Mouse (Mus musculus) CH12.LX (cell line): ENCODE results near the gene Plxna2. TPM values are rescaled to one million over a fixed set of nuclear protein-coding genes. Genes with fewer than 3 reads are reported as not detected.

ENCODE experiments used
- DNase-seq: peaks from one replicate; pipeline ENCODE4 v3.0.0-alpha.2; 2013; ENCODE audit errors: extremely low read depth
- H3K27ac ChIP-seq: 2 replicates; pipeline ENCODE4 v1.5.1; 2012; ENCODE audit warnings: low read depth, mild to moderate bottlenecking, control low read depth, moderate library complexity; ENCODE audit not compliant: insufficient read depth
- H3K27me3 ChIP-seq: replicated peaks from 2 replicates; pipeline ENCODE3; 2012; ENCODE audit warnings: inconsistent platforms
- H3K36me3 ChIP-seq, 2 experiments: replicated peaks in 1 of 2; 2 replicates each; pipeline versions ENCODE3 to v1.6.1; 2012; ENCODE audit warnings: inconsistent platforms in 1 of 2, low read length in 1 of 2, mild to moderate bottlenecking in 1 of 2, mixed read lengths in 1 of 2, moderate library complexity in 1 of 2; ENCODE audit not compliant: control insufficient read depth in 1 of 2, insufficient read depth in 1 of 2
- H3K4me1 ChIP-seq, 2 experiments: 2 replicates each; pipeline ENCODE4 v1.6.1; 2012; ENCODE audit warnings: inconsistent platforms in 1 of 2, moderate library complexity in 1 of 2; ENCODE audit not compliant: insufficient read depth in 2 of 2, control insufficient read depth in 1 of 2
- H3K4me2 ChIP-seq: 2 replicates; pipeline ENCODE4 v1.6.1; 2012; ENCODE audit warnings: low read depth, mild to moderate bottlenecking, control low read depth; ENCODE audit not compliant: poor library complexity, insufficient read depth, severe bottlenecking
- H3K4me3 ChIP-seq, 3 experiments: fragments of 150-350 bp in 1 of 3; sonication (generic) in 1 of 3; replicated peaks in 1 of 3; 2 replicates each; pipeline versions ENCODE3 to v1.5.1; 2011 to 2012; ENCODE audit warnings: low read depth in 2 of 3, low read length in 2 of 3, mild to moderate bottlenecking in 2 of 3, moderate library complexity in 2 of 3, control low read depth in 1 of 3, improper control_type of control experiment in 1 of 3, inconsistent platforms in 1 of 3, mixed read lengths in 1 of 3; ENCODE audit not compliant: poor library complexity in 1 of 3
- H3K79me2 ChIP-seq: replicated peaks from 2 replicates; pipeline ENCODE4 v1.6.1; 2012; ENCODE audit warnings: mild to moderate bottlenecking, moderate library complexity; ENCODE audit not compliant: control insufficient read depth, poor library complexity, insufficient read depth, severe bottlenecking; ENCODE audit errors: extremely low read depth
- H3K9ac ChIP-seq: 2 replicates; pipeline ENCODE4 v1.6.1; 2012; ENCODE audit warnings: low read depth, mild to moderate bottlenecking, control low read depth, moderate library complexity; ENCODE audit not compliant: insufficient read depth
- H3K9me3 ChIP-seq: replicated peaks from 2 replicates; pipeline ENCODE3; 2012; ENCODE audit warnings: low read length, inconsistent platforms, mixed read lengths
- CHD1 ChIP-seq: IDR thresholded peaks from 2 replicates; pipeline ENCODE4 v1.6.1; 2012; ENCODE audit warnings: low read depth, low read length, improper control_type of control experiment, inconsistent platforms
- CHD2 ChIP-seq: IDR thresholded peaks from 2 replicates; pipeline ENCODE4 v1.6.1; 2011; ENCODE audit warnings: low read length, improper control_type of control experiment
- E2F4 ChIP-seq: IDR thresholded peaks from 2 replicates; pipeline ENCODE4 v1.6.1; 2011; ENCODE audit warnings: low read depth, low read length, improper control_type of control experiment; ENCODE audit not compliant: insufficient replicate concordance
- HCFC1 ChIP-seq: IDR thresholded peaks from 2 replicates; pipeline ENCODE4 v1.6.1; 2012; ENCODE audit warnings: low read depth, mild to moderate bottlenecking, inconsistent platforms, low read length, improper control_type of control experiment
- JUN ChIP-seq: IDR thresholded peaks from 2 replicates; pipeline ENCODE4 v1.6.1; 2011; ENCODE audit warnings: low read depth, mild to moderate bottlenecking, low read length, improper control_type of control experiment, moderate library complexity; ENCODE audit not compliant: insufficient read depth
- KAT2A ChIP-seq: IDR thresholded peaks from 2 replicates; pipeline ENCODE4 v1.6.1; 2012; ENCODE audit warnings: low read length, improper control_type of control experiment, inconsistent platforms; ENCODE audit not compliant: insufficient replicate concordance
- MAZ ChIP-seq: IDR thresholded peaks from 2 replicates; pipeline ENCODE4 v1.6.1; 2012; ENCODE audit warnings: low read depth, mild to moderate bottlenecking, inconsistent platforms, low read length, improper control_type of control experiment, moderate library complexity
- MEF2A ChIP-seq: IDR thresholded peaks from 2 replicates; pipeline ENCODE4 v1.6.1; 2014; ENCODE audit warnings: low read depth, mild to moderate bottlenecking, inconsistent platforms, low read length, improper control_type of control experiment, borderline replicate concordance
- MYC ChIP-seq: IDR thresholded peaks from 2 replicates; pipeline ENCODE4 v1.6.1; 2011; ENCODE audit warnings: low read depth, mild to moderate bottlenecking, improper control_type of control experiment, low read length
- NELFE ChIP-seq: IDR thresholded peaks from 2 replicates; pipeline ENCODE4 v1.6.1; 2011; ENCODE audit warnings: low read depth, low read length, improper control_type of control experiment
- NRF1 ChIP-seq: IDR thresholded peaks from 2 replicates; pipeline ENCODE4 v1.6.1; 2014; ENCODE audit warnings: low read depth, mild to moderate bottlenecking, inconsistent platforms, low read length, improper control_type of control experiment, moderate library complexity
- POLR2A ChIP-seq: IDR thresholded peaks from 2 replicates; pipeline ENCODE4 v1.6.1; 2011; ENCODE audit warnings: low read depth, mild to moderate bottlenecking, improper control_type of control experiment, low read length
- POLR2AphosphoS2 ChIP-seq: IDR thresholded peaks from 2 replicates; pipeline ENCODE4 v1.6.1; 2011; ENCODE audit warnings: low read depth, low read length, improper control_type of control experiment
- TBP ChIP-seq: conservative IDR thresholded peaks from 2 replicates; pipeline ENCODE4 v1.6.1; 2011; ENCODE audit warnings: low read depth, low read length, improper control_type of control experiment
- UBTF ChIP-seq: IDR thresholded peaks from 2 replicates; pipeline ENCODE4 v1.6.1; 2012; ENCODE audit warnings: low read depth, mild to moderate bottlenecking, inconsistent platforms, low read length, improper control_type of control experiment, moderate library complexity
- USF1 ChIP-seq: IDR thresholded peaks from 2 replicates; pipeline ENCODE4 v1.6.1; 2014; ENCODE audit warnings: low read depth, mild to moderate bottlenecking, inconsistent platforms, low read length, improper control_type of control experiment
- USF2 ChIP-seq: conservative IDR thresholded peaks from 2 replicates; pipeline ENCODE4 v1.6.1; 2011; ENCODE audit warnings: low read depth, low read length, improper control_type of control experiment
- ZC3H11A ChIP-seq: IDR thresholded peaks from 2 replicates; pipeline ENCODE4 v1.6.1; 2012; ENCODE audit warnings: low read depth, mild to moderate bottlenecking, inconsistent platforms, low read length, improper control_type of control experiment
- ZKSCAN1 ChIP-seq: IDR thresholded peaks from 2 replicates; pipeline ENCODE4 v1.6.1; 2012; ENCODE audit warnings: low read depth, inconsistent platforms, low read length, improper control_type of control experiment, borderline replicate concordance
- ZMIZ1 ChIP-seq: IDR thresholded peaks from 2 replicates; pipeline ENCODE4 v1.6.1; 2012; ENCODE audit warnings: low read depth, mild to moderate bottlenecking, inconsistent platforms, low read length, improper control_type of control experiment
- dilution Hi-C: fragments of 300-500 bp; cut with MboI; formaldehyde crosslinking; loops from 2 replicates; pipeline ENCODE4 v1.14.3; 2020; ENCODE audit warnings: low sequenced_read_pairs; ENCODE audit not compliant: extremely low pct_unique_long_range_greater_than_20kb, extremely low pct_ligation_motif_present
- in situ Hi-C: fragments of 300-500 bp; cut with MboI; formaldehyde crosslinking; loops from 3 replicates; pipeline ENCODE4 v1.14.3; 2019; ENCODE audit warnings: low sequenced_read_pairs, low pct_ligation_motif_present, low pct_unique_long_range_greater_than_20kb, mixed read lengths
- polyA plus RNA-seq: library from polyadenylated mRNA; unstranded; fragments of >175 nt; gene quantifications from 2 replicates; pipeline ENCODE4 v1.2.1, GENCODE M21; 2012; ENCODE audit warnings: low read depth; ENCODE audit not compliant: insufficient read length
- total RNA-seq, 2 experiments: library from RNA; depleted of rRNA; stranded (reverse); fragments of 300-350 nt in 1 of 2; fragments of >200 nt in 1 of 2; gene quantifications; 2 replicates each; pipeline ENCODE4 v1.2.3; 2012 to 2014

The Plxna2 gene
- total and polyA plus RNA-seq, 3 experiments, result 0.04 to 0.05 (median 0.04) TPM

- dilution Hi-C loops (no loop called here), in situ Hi-C loops (no loop called here)
- TF ChIP-seq UBTF (no peak), NELFE (no peak), POLR2AphosphoS2 (no peak), E2F4 (no peak), HCFC1 (no peak), MEF2A (no peak), CHD1 (no peak)
Measured at GRCm38 (mm10) chr1:194703235-194703634, 85.2 kb downstream of the Plxna2 start.

GRCm38 (mm10) chr1:194704171-194704855 lies 86.3 kb downstream of the Plxna2 start:
- in situ Hi-C loops, result no loop called here

More at GRCm38 (mm10) chr1:194703235-194703634, 85.2 kb downstream of the Plxna2 start:
- no peaks in the 10 kb centered on the region for H3K79me2 ChIP-seq
- H3K4me2 ChIP-seq, result no peak overlapping the region
- no peaks in the 10 kb centered on the region for H3K4me1 ChIP-seq
- no peaks in the 10 kb centered on the region for H3K27me3 ChIP-seq
- H3K9me3 ChIP-seq, result no peaks in the 10 kb centered on the region
- no peak overlapping the region for H3K4me3 ChIP-seq
- H3K27ac ChIP-seq, result no peak overlapping the region
- no peak for DNase-seq
- no peaks in the 10 kb centered on the region for H3K36me3 ChIP-seq
- no peak overlapping the region for H3K9ac ChIP-seq

GRCm38 (mm10) chr1:194706566-194706965 lies 88.5 kb downstream of the Plxna2 start:
- TF ChIP-seq TBP, result no peak
- no peak for TF ChIP-seq USF2
- TF ChIP-seq, all 38 proteins: peak for 0
- H3K9ac ChIP-seq, result no peak overlapping the region
- no peak overlapping the region for H3K27ac ChIP-seq
- no peaks in the 10 kb centered on the region for H3K36me3 ChIP-seq
- H3K4me1 ChIP-seq, result no peaks in the 10 kb centered on the region; a peak in 1 of 4 replicates
- H3K9me3 ChIP-seq, result no peaks in the 10 kb centered on the region
- no peaks in the 10 kb centered on the region for H3K79me2 ChIP-seq
- DNase-seq, result no peak
- no peaks in the 10 kb centered on the region for H3K27me3 ChIP-seq
- no peak overlapping the region for H3K4me2 ChIP-seq
- dilution Hi-C loops, result no loop called here
- in situ Hi-C loops, result no loop called here
- H3K4me3 ChIP-seq, result no peak overlapping the region

More at GRCm38 (mm10) chr1:194704171-194704855, 86.3 kb downstream of the Plxna2 start:
- Histone ChIP-seq H3K9me3 (no peaks in the 10 kb centered on the region), H3K4me3 (no peak overlapping the region), H3K4me1 (no peaks in the 10 kb centered on the region)
- DNase-seq, result no peak
- no peak for TF ChIP-seq JUN
- no peak for TF ChIP-seq USF1
- no peak for TF ChIP-seq POLR2A
- no peak for TF ChIP-seq TBP
- TF ChIP-seq ZC3H11A, result no peak
- TF ChIP-seq NRF1, result no peak
- no peak for TF ChIP-seq CHD2
- TF ChIP-seq HCFC1, result no peak
- no peak for TF ChIP-seq MAZ
- no peak for TF ChIP-seq ZKSCAN1
- no peak for TF ChIP-seq MEF2A
- no peak for TF ChIP-seq MYC
- no peak for TF ChIP-seq KAT2A
- no peak for TF ChIP-seq CHD1
- TF ChIP-seq ZMIZ1, result no peak
- TF ChIP-seq, all 38 proteins: peak for 0
- no peak overlapping the region for H3K27ac ChIP-seq
- no peaks in the 10 kb centered on the region for H3K27me3 ChIP-seq
- dilution Hi-C loops, result no loop called here
- no peaks in the 10 kb centered on the region for H3K79me2 ChIP-seq
- H3K9ac ChIP-seq, result no peak overlapping the region
- no peaks in the 10 kb centered on the region for H3K36me3 ChIP-seq
- H3K4me2 ChIP-seq, result no peak overlapping the region
